Mouse (Mus musculus) midbrain, embryonic 16.5 days (tissue): Measurements from ENCODE around the gene Mrpl38. TPM values are rescaled to one million over a fixed set of nuclear protein-coding genes. Genes with fewer than 3 reads are reported as not detected.

ENCODE experiments used
- ATAC-seq: fragments of 200-750 bp; cut with Nextera tagmentation; 2 replicates; pipeline ENCODE4 v1.8.0; 2017; ENCODE audit warnings: moderate TSS enrichment
- H3K27ac ChIP-seq: fragments of 300-500 bp; sonication (generic); 2 replicates; pipeline ENCODE4 v1.5.1; 2014; ENCODE audit warnings: mild to moderate bottlenecking, low read length, mixed read lengths
- H3K27me3 ChIP-seq: fragments of 300-500 bp; sonication (generic); 2 replicates; pipeline ENCODE4 v1.6.1; 2014; ENCODE audit warnings: low read depth, low read length, mixed read lengths; ENCODE audit not compliant: control insufficient read depth, insufficient read depth
- H3K36me3 ChIP-seq: fragments of 300-500 bp; sonication (generic); 2 replicates; pipeline ENCODE4 v1.6.1; 2014; ENCODE audit warnings: mild to moderate bottlenecking, low read length, moderate library complexity, mixed read lengths; ENCODE audit not compliant: control insufficient read depth, insufficient read depth
- H3K4me1 ChIP-seq: fragments of 300-500 bp; sonication (generic); 2 replicates; pipeline ENCODE4 v1.6.1; 2014; ENCODE audit warnings: mild to moderate bottlenecking, low read length, mixed read lengths; ENCODE audit not compliant: control insufficient read depth, insufficient read depth
- H3K4me2 ChIP-seq: fragments of 300-500 bp; sonication (generic); 2 replicates; pipeline ENCODE4 v1.6.1; 2014; ENCODE audit warnings: mild to moderate bottlenecking, low read length, mixed read lengths
- H3K4me3 ChIP-seq: fragments of 300-500 bp; sonication (generic); 2 replicates; pipeline ENCODE4 v1.5.1; 2014; ENCODE audit warnings: low read depth, mild to moderate bottlenecking, low read length, moderate library complexity, mixed read lengths
- H3K9ac ChIP-seq: fragments of 300-500 bp; sonication (generic); 2 replicates; pipeline ENCODE4 v1.6.1; 2014; ENCODE audit warnings: low read depth, low read length, mixed read lengths
- H3K9me3 ChIP-seq: fragments of 300-500 bp; sonication (generic); replicated peaks from 2 replicates; pipeline ENCODE4 v1.6.1; 2014; ENCODE audit warnings: mild to moderate bottlenecking, low read length, mixed read lengths; ENCODE audit not compliant: control insufficient read depth, poor library complexity, severe bottlenecking
- WGBS: fragments of 180-500 bp; shearing (Covaris S2); extraction: QIAGEN DNeasy Blood & Tissue Kit; methylation state at CpG from one replicate; pipeline ENCODE4 v1.1.7; 2014; 5-methylcytosine and 5-hydroxymethylcytosine counted together
- polyA plus RNA-seq: library from polyadenylated mRNA; unstranded; fragments of >200 nt; fragmentation: Nextera tagmentation; extraction: Ambion mirVana; gene quantifications from 2 replicates; pipeline ENCODE4 v1.2.1, GENCODE M21; 2015

Gene Mrpl38
- polyA plus RNA-seq, 1 experiment from 2014 or later = 84.6 TPM

DNA sequence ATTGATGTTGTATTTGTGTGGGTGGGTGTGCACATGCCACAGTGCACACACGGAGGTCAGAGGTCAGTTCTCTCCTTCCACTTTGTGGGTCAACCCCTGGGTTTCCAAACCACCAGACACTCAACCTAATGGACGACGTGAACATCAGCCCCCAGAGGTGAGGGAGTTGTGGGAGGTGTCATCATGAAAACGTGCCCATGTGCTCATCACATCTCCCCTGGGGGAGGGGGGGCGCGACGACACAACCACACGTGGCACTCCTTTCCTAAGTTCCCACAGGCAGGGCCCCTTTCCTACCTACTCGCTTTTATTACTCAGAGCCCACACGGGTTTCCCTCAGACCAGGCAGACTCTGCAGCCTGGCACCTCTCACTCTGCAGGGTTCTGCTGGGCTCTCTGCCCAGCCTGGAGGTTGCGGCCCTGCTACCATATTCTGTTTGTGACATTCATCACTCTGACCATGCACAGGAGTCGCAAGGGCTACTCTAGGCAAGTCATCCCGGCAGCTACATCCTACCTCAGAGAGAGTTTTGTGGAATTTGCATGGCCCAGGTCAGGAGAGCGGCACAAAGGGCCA lies 55.5 kb downstream of the Mrpl38 start:
- WGBS = 89% methylated on average over 14 of the region's 14 CpGs
- H3K4me2 ChIP-seq = no peak overlapping the region
- H3K9ac ChIP-seq = no peak overlapping the region
- H3K27ac ChIP-seq = no peak overlapping the region
- H3K36me3 ChIP-seq = peaks cover 14% of the 10 kb centered on the region
- no peak overlapping the region for H3K4me3 ChIP-seq
- no peaks in the 10 kb centered on the region for H3K9me3 ChIP-seq
- peaks cover 15% of the 10 kb centered on the region for H3K4me1 ChIP-seq
- H3K27me3 ChIP-seq = no peaks in the 10 kb centered on the region
- no peak for ATAC-seq

Other genes starting within 250 kb of the Mrpl38 start
- 1.4 and 1.5 TPM in 2 replicates for gene Smim5, start 238.9 kb downstream of the Mrpl38 start, polyA plus RNA-seq
- 0.44 and 0.87 TPM in 2 replicates for gene Smim6, start 226.9 kb downstream of the Mrpl38 start, polyA plus RNA-seq
- 49.0 and 51.5 TPM in 2 replicates for gene Sap30bp, start 205.6 kb downstream of the Mrpl38 start, polyA plus RNA-seq
- gene Recql5, start 205.4 kb downstream of the Mrpl38 start, polyA plus RNA-seq = 24.3 and 25.2 TPM in 2 replicates
- 0.57 and 0.64 TPM in 2 replicates for gene Itgb4, start 164.2 kb downstream of the Mrpl38 start, polyA plus RNA-seq
- 57.2 and 64.1 TPM in 2 replicates for gene Galk1, start 126.1 kb downstream of the Mrpl38 start, polyA plus RNA-seq
- gene H3f3b, start 110.9 kb downstream of the Mrpl38 start, polyA plus RNA-seq = 2,051 and 2,173 TPM in 2 replicates
- 36.4 and 36.6 TPM in 2 replicates for gene Unk, start 108.5 kb downstream of the Mrpl38 start, polyA plus RNA-seq
- gene Unc13d, start 60.9 kb downstream of the Mrpl38 start, polyA plus RNA-seq = 0.78 and 0.93 TPM in 2 replicates
- gene Wbp2, start 51.9 kb downstream of the Mrpl38 start, polyA plus RNA-seq = 159 and 206 TPM in 2 replicates
- gene Trim47, start 11.7 kb downstream of the Mrpl38 start, polyA plus RNA-seq = 9.5 and 12.7 TPM in 2 replicates
- gene Trim65, start 7.7 kb downstream of the Mrpl38 start, polyA plus RNA-seq = 2.2 and 2.3 TPM in 2 replicates
- 69.4 and 77.1 TPM in 2 replicates for gene Fbf1, start 29.3 kb upstream of the Mrpl38 start, polyA plus RNA-seq
- gene Ten1, start 60.0 kb upstream of the Mrpl38 start, polyA plus RNA-seq = 82.0 and 82.5 TPM in 2 replicates
- gene Acox1, start 60.2 kb upstream of the Mrpl38 start, polyA plus RNA-seq = 64.0 and 71.5 TPM in 2 replicates
- gene Evpl, start 99.2 kb upstream of the Mrpl38 start, polyA plus RNA-seq = 0.88 and 1.3 TPM in 2 replicates
- 58.2 and 59.2 TPM in 2 replicates for gene Srp68, start 135.3 kb upstream of the Mrpl38 start, polyA plus RNA-seq
- gene Galr2, start 142.1 kb upstream of the Mrpl38 start, polyA plus RNA-seq = 0.46 and 0.62 TPM in 2 replicates
- 122 and 127 TPM in 2 replicates for gene Exoc7, start 168.4 kb upstream of the Mrpl38 start, polyA plus RNA-seq
- 12.1 and 13.6 TPM in 2 replicates for gene Foxj1, start 196.5 kb upstream of the Mrpl38 start, polyA plus RNA-seq